13 mouse cellular contexts compared by ENCODE assay signal in the genomic region with DNA sequence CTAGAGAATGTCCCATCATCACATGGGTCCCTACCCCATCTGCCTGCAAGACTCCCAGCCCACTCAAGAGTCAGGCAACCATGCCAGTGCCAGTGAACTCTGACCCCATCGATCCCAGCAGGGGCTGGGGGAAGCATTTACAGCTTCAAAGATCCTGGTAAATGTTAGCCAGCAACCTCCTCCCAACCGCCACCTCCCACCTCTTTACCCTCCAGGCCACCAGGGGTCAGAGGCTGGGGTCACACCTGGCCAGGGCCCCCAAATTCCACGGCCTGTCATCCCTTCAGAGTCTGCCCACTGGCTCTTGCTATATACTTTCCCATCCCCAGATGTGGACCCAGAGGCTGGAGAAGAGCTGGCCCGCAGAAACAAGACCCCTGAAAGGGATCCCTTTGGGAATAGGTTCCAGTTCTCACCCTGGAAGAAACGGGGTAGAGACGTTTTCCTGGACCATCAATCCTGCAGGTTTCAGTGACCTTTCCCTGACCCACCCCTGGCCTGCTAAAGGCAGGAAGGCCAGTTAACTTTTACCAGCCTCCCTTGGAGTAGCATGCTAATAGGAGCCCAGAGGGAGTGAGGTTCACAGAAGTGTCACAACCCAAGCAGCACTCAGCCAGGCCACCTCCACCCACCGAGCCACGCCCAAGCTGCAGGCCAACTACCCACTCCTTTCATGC.
A peak's percentile ranks its signal among the peaks of the same experiment; 100 is the strongest.
DNase-seq lines count a peak whose midpoint lies in the region; ATAC-seq and TF ChIP-seq lines count a peak whose summit lies in the region.
"Had no signal": no experiment of that assay in that cellular context is flagged by ENCODE, and none has a peak within 500 bp of the region (broad histone marks: within the 10 kb centered on the region; RNA-seq: fewer than 3 reads in every experiment).

No protein-coding gene starts in this region.

- H3K36me3 ChIP-seq in midbrain, embryonic 10.5 days = no peaks in the 10 kb centered on the region
- no peaks in the 10 kb centered on the region for H3K36me3 ChIP-seq in midbrain, postnatal 0 days (ENCODE audit: insufficient read depth, low read length)
- H3K36me3 ChIP-seq in kidney, embryonic 16.5 days (ENCODE audit: insufficient read depth, low read length) = no peaks in the 10 kb centered on the region
- H3K36me3 ChIP-seq in stomach, postnatal 0 days (ENCODE audit: control insufficient read depth, insufficient read depth, low read length) = no peaks in the 10 kb centered on the region
- H3K36me3 ChIP-seq: forebrain, embryonic 12.5 days had no signal

- 67% methylated on average over 8 of the region's 8 CpGs for WGBS in midbrain, embryonic 10.5 days
- WGBS in midbrain, postnatal 0 days = 76% methylated on average over 8 of the region's 8 CpGs
- WGBS in kidney, embryonic 16.5 days = 29% methylated on average over 8 of the region's 8 CpGs
- 53% methylated on average over 8 of the region's 8 CpGs for WGBS in stomach, postnatal 0 days

- H3K4me3 ChIP-seq in midbrain, embryonic 10.5 days = no peak overlapping the region
- no peak overlapping the region for H3K4me3 ChIP-seq in midbrain, postnatal 0 days (ENCODE audit: low read depth, low read length)
- no peak overlapping the region for H3K4me3 ChIP-seq in kidney, embryonic 16.5 days (ENCODE audit: low read length)
- H3K4me3 ChIP-seq in stomach, postnatal 0 days (ENCODE audit: low read depth, low read length) = no peak overlapping the region
- H3K4me3 ChIP-seq: forebrain, embryonic 12.5 days; myocyte had no signal

- peak overlapping the region; percentile 33; the same call in 1 of the 2 replicates for H3K27ac ChIP-seq in midbrain, embryonic 10.5 days (replicated peaks)
- no peak overlapping the region for H3K27ac ChIP-seq in midbrain, postnatal 0 days (ENCODE audit: low read depth, low read length)
- peak overlapping the region; percentile 23; the same call in 1 of the 2 replicates for H3K27ac ChIP-seq in kidney, embryonic 16.5 days (ENCODE audit: low read length)
- no peak overlapping the region for H3K27ac ChIP-seq in stomach, postnatal 0 days (replicated peaks)
- H3K27ac ChIP-seq: forebrain, embryonic 12.5 days had no signal

- no peaks in the 10 kb centered on the region for H3K9me3 ChIP-seq in midbrain, embryonic 10.5 days (replicated peaks)
- H3K9me3 ChIP-seq in midbrain, postnatal 0 days (ENCODE audit: low read length) = no peaks in the 10 kb centered on the region
- no peaks in the 10 kb centered on the region for H3K9me3 ChIP-seq in kidney, embryonic 16.5 days (ENCODE audit: low read length)
- H3K9me3 ChIP-seq in stomach, postnatal 0 days (ENCODE audit: control insufficient read depth, low read length) = no peaks in the 10 kb centered on the region
- H3K9me3 ChIP-seq: forebrain, embryonic 12.5 days had no signal

- H3K4me1 ChIP-seq in midbrain, embryonic 10.5 days = peaks cover 48% of the 10 kb centered on the region
- H3K4me1 ChIP-seq in midbrain, postnatal 0 days (ENCODE audit: insufficient read depth, low read length) = no peaks in the 10 kb centered on the region
- H3K4me1 ChIP-seq in kidney, embryonic 16.5 days (ENCODE audit: insufficient read depth, low read length) = peaks cover 36% of the 10 kb centered on the region
- H3K4me1 ChIP-seq in stomach, postnatal 0 days (replicated peaks; ENCODE audit: control insufficient read depth, insufficient read depth) = peaks cover 5% of the 10 kb centered on the region

- TF ChIP-seq CTCF in midbrain, postnatal 0 days (IDR thresholded peaks at IDR 0.05) = no peak
- no peak for TF ChIP-seq CTCF in stomach, postnatal 0 days (IDR thresholded peaks at IDR 0.05; ENCODE audit: low read depth)

- no peak for ATAC-seq in midbrain, postnatal 0 days (ENCODE audit: low FRiP score)
- ATAC-seq in kidney, embryonic 16.5 days (ENCODE audit: low FRiP score, low TSS enrichment) = peak; percentile 54
- ATAC-seq in stomach, postnatal 0 days (ENCODE audit: low FRiP score, low TSS enrichment) = no peak
- ATAC-seq: inflammation-experienced regulatory T-cells, adult 6 months had no signal

- no peaks in the 10 kb centered on the region for H3K27me3 ChIP-seq in midbrain, embryonic 10.5 days (ENCODE audit: low read depth, poor library complexity, severe bottlenecking)
- H3K27me3 ChIP-seq in midbrain, postnatal 0 days (ENCODE audit: insufficient read depth, low read length) = no peaks in the 10 kb centered on the region
- H3K27me3 ChIP-seq in kidney, embryonic 16.5 days (ENCODE audit: insufficient read depth, low read length) = no peaks in the 10 kb centered on the region; the same call in 1 of the 2 replicates
- no peaks in the 10 kb centered on the region for H3K27me3 ChIP-seq in stomach, postnatal 0 days (ENCODE audit: control insufficient read depth, insufficient read depth, low read length)

- H3K9ac ChIP-seq in midbrain, postnatal 0 days (replicated peaks; ENCODE audit: low read length, poor library complexity, severe bottlenecking) = no peak overlapping the region
- 0 out of 2 replicates have a peak overlapping the region, but pooled peaks have one; percentile 2 for H3K9ac ChIP-seq in kidney, embryonic 16.5 days (replicated peaks; ENCODE audit: low read length)
- no peak overlapping the region for H3K9ac ChIP-seq in stomach, postnatal 0 days (ENCODE audit: low read length)
- H3K9ac ChIP-seq: forebrain, embryonic 12.5 days had no signal

- H3K4me2 ChIP-seq in midbrain, postnatal 0 days (ENCODE audit: low read depth, low read length, poor library complexity, severe bottlenecking) = no peak overlapping the region
- H3K4me2 ChIP-seq in kidney, embryonic 16.5 days (replicated peaks; ENCODE audit: low read depth, low read length) = no peak overlapping the region
- H3K4me2 ChIP-seq in stomach, postnatal 0 days (replicated peaks; ENCODE audit: low read depth) = no peak overlapping the region
- H3K4me2 ChIP-seq: forebrain, embryonic 12.5 days had no signal

- no peak for TF ChIP-seq EP300 in stomach, postnatal 0 days (optimal IDR thresholded peaks at IDR 0.05)

- peak; percentile 67 for DNase-seq in adrenal gland, postnatal 10 days
- no peak for DNase-seq in adrenal gland, postnatal 25 days
- DNase-seq in midbrain, embryonic 10.5 days (ENCODE audit: low spot score) = no peak
- DNase-seq in midbrain, postnatal 0 days (ENCODE audit: low spot score) = no peak
- peak; percentile 65 for DNase-seq in stomach, postnatal 0 days (ENCODE audit: low spot score)
- DNase-seq in spleen, postnatal 36 days (ENCODE audit: low spot score in 2 of 2) = no peak
- no peak for DNase-seq in layer of hippocampus, postnatal 14 days (ENCODE audit: low spot score in 2 of 2)
- DNase-seq: lung, postnatal 36 days; thymus, adult 18-20 months had no signal

Comparison
In these comparisons a context has a peak if more than half of its experiments do, and no peak if none do; other contexts are left out.
1. DNase-seq: peak in adrenal gland, postnatal 10 days (single experiment) and stomach, postnatal 0 days (single experiment); none in adrenal gland, postnatal 25 days (single experiment), midbrain, embryonic 10.5 days (single experiment), midbrain, postnatal 0 days (single experiment), spleen, postnatal 36 days (0 of 2) and layer of hippocampus, postnatal 14 days (0 of 2).
2. H3K27ac ChIP-seq: peak in midbrain, embryonic 10.5 days (single experiment) and kidney, embryonic 16.5 days (single experiment); none in midbrain, postnatal 0 days (single experiment) and stomach, postnatal 0 days (single experiment).